Mouse (Mus musculus) stomach, postnatal 0 days (tissue): ENCODE results near the gene Cdc42ep4. TPM values are rescaled to one million over a fixed set of nuclear protein-coding genes. Genes with fewer than 3 reads are reported as not detected.
A peak's percentile ranks its signal among the peaks of the same experiment; 100 is the strongest.

ENCODE experiments used
- ATAC-seq: fragments of 200-750 bp; cut with Nextera tagmentation; 2 replicates; pipeline ENCODE4 v1.8.0; 2017; ENCODE audit not compliant: low FRiP score, low TSS enrichment
- DNase-seq: peaks from one replicate; pipeline ENCODE4 v3.0.0-alpha.2; 2016; ENCODE audit warnings: low spot score
- H3K27ac ChIP-seq: fragments of 300-500 bp; sonication (generic); replicated peaks from 2 replicates; pipeline ENCODE4 v1.5.1; 2014; ENCODE audit warnings: mild to moderate bottlenecking, control low read depth
- H3K27me3 ChIP-seq: fragments of 300-500 bp; sonication (generic); 2 replicates; pipeline ENCODE4 v1.6.1; 2014; ENCODE audit warnings: low read length; ENCODE audit not compliant: control insufficient read depth, insufficient read depth
- H3K36me3 ChIP-seq: fragments of 300-500 bp; sonication (generic); 2 replicates; pipeline ENCODE4 v1.6.1; 2014; ENCODE audit warnings: low read length, mixed read lengths; ENCODE audit not compliant: control insufficient read depth, insufficient read depth
- H3K4me1 ChIP-seq: fragments of 300-500 bp; sonication (generic); replicated peaks from 2 replicates; pipeline ENCODE4 v1.6.1; 2014; ENCODE audit warnings: antibody characterized with exemption; ENCODE audit not compliant: control insufficient read depth, insufficient read depth
- H3K4me2 ChIP-seq: fragments of 300-500 bp; sonication (generic); replicated peaks from 2 replicates; pipeline ENCODE4 v1.6.1; 2014; ENCODE audit warnings: low read depth, mild to moderate bottlenecking, control low read depth, moderate library complexity
- H3K4me3 ChIP-seq: fragments of 300-500 bp; sonication (generic); 2 replicates; pipeline ENCODE4 v1.5.1; 2014; ENCODE audit warnings: low read depth, low read length, control low read depth
- H3K9ac ChIP-seq: fragments of 300-500 bp; sonication (generic); 2 replicates; pipeline ENCODE4 v1.6.1; 2014; ENCODE audit warnings: mild to moderate bottlenecking, low read length, control low read depth, mixed read lengths
- H3K9me3 ChIP-seq: fragments of 300-500 bp; sonication (generic); 2 replicates; pipeline ENCODE4 v1.6.1; 2016; ENCODE audit warnings: low read length; ENCODE audit not compliant: control insufficient read depth
- CTCF ChIP-seq: IDR thresholded peaks from 2 replicates; pipeline ENCODE4 v1.5.1; 2016; ENCODE audit warnings: antibody characterized with exemption, low read depth, mild to moderate bottlenecking, moderate library complexity
- EP300 ChIP-seq: optimal IDR thresholded peaks from 2 replicates; pipeline ENCODE3; 2016; ENCODE audit warnings: antibody characterized with exemption
- WGBS: fragments of 180-500 bp; shearing (Covaris S2); extraction: QIAGEN DNeasy Blood & Tissue Kit; methylation state at CpG from one replicate; pipeline ENCODE4 v1.1.7; 2014; 5-methylcytosine and 5-hydroxymethylcytosine counted together
- polyA plus RNA-seq: library from polyadenylated mRNA; unstranded; fragments of >200 nt; fragmentation: Nextera tagmentation; extraction: Ambion mirVana; gene quantifications from 2 replicates; pipeline ENCODE4 v1.2.1, GENCODE M21; 2015

The Cdc42ep4 gene
- 28.9 and 30.6 TPM in 2 replicates for polyA plus RNA-seq

- H3K4me3 ChIP-seq = peak within 1 kb of the TSS; percentile 79
- TF ChIP-seq EP300 (no peak), CTCF (no peak; the same call in 1 of the 2 replicates)
- DNase-seq (peak; percentile 95), ATAC-seq (peak; percentile 80)
- H3K4me2 ChIP-seq = peak within 1 kb of the TSS; percentile 82
- no peaks in the 10 kb centered on the region for H3K36me3 ChIP-seq
- peak within 1 kb of the TSS; percentile 99 for H3K27ac ChIP-seq
- H3K4me1 ChIP-seq = peaks cover 26% of the 10 kb centered on the region
- no peaks in the 10 kb centered on the region for H3K9me3 ChIP-seq
- H3K9ac ChIP-seq = peak within 1 kb of the TSS; percentile 94
- no peaks in the 10 kb centered on the region for H3K27me3 ChIP-seq
- WGBS = under 1% methylated on average over 43 of the region's 44 CpGs
Measured at GRCm38 (mm10) chr11:113751484-113752084, at the start of gene Cdc42ep4. TSS of gene Cdc42ep4 (minus strand) at chr11:113751881.

GRCm38 (mm10) chr11:113800026-113800425 lies 48.3 kb upstream of the Cdc42ep4 start:
- no peak overlapping the region for H3K27ac ChIP-seq
- no peak for DNase-seq
- no peak overlapping the region for H3K9ac ChIP-seq
- no peak overlapping the region for H3K4me2 ChIP-seq
- no peaks in the 10 kb centered on the region for H3K9me3 ChIP-seq
- H3K27me3 ChIP-seq = no peaks in the 10 kb centered on the region
- H3K4me3 ChIP-seq = no peak overlapping the region
- H3K4me1 ChIP-seq = no peaks in the 10 kb centered on the region
- 93% methylated on average over 12 of the region's 12 CpGs for WGBS
- H3K36me3 ChIP-seq = no peaks in the 10 kb centered on the region
- ATAC-seq = no peak
- TF ChIP-seq CTCF (no peak), EP300 (no peak)

- ATAC-seq = no peak
- no peak overlapping the region for H3K9ac ChIP-seq
- H3K4me2 ChIP-seq = no peak overlapping the region
- H3K27me3 ChIP-seq = no peaks in the 10 kb centered on the region
- WGBS = 50% methylated on average over 14 of the region's 14 CpGs
- no peaks in the 10 kb centered on the region for H3K4me1 ChIP-seq
- DNase-seq = peak; percentile 47
- TF ChIP-seq EP300 (no peak), CTCF (no peak)
- no peaks in the 10 kb centered on the region for H3K36me3 ChIP-seq
- no peaks in the 10 kb centered on the region for H3K9me3 ChIP-seq
- H3K27ac ChIP-seq = no peak overlapping the region
- no peak overlapping the region for H3K4me3 ChIP-seq
Measured at GRCm38 (mm10) chr11:113799041-113799447, 47.4 kb upstream of the Cdc42ep4 start.

DNA sequence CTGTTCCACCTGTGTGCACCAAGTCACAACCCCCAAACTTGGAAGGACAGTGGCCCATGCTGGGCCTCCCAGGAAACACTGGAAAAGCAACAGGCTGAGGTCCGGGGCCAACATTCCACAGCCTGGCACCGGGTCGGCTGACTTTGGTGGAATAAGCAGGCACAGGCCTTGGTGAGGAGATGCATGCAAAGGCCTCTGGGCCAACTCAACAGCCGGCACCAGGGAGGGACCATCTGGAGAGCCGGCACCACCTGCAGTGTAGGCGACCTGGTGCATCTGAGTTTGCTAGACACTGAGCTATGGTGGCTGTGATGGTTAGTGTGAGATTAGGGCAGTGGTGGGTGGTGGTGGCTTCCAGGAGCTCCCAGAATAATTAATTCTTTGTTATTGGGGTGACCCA lies 46.3 kb upstream of the Cdc42ep4 start:
- ATAC-seq (no peak), DNase-seq (no peak)
- no peak for TF ChIP-seq CTCF
- Histone ChIP-seq H3K27ac (no peak overlapping the region), H3K36me3 (no peaks in the 10 kb centered on the region), H3K9me3 (no peaks in the 10 kb centered on the region), H3K4me1 (no peaks in the 10 kb centered on the region), H3K27me3 (no peaks in the 10 kb centered on the region), H3K4me3 (no peak overlapping the region), H3K4me2 (no peak overlapping the region), H3K9ac (no peak overlapping the region)
- 80% methylated on average over 6 of the region's 6 CpGs for WGBS

- Histone ChIP-seq H3K27ac (no peak overlapping the region), H3K4me1 (no peaks in the 10 kb centered on the region), H3K9me3 (no peaks in the 10 kb centered on the region), H3K27me3 (no peaks in the 10 kb centered on the region), H3K36me3 (no peaks in the 10 kb centered on the region), H3K9ac (no peak overlapping the region), H3K4me3 (no peak overlapping the region), H3K4me2 (no peak overlapping the region)
- ATAC-seq (no peak), DNase-seq (no peak)
- WGBS = 74% methylated on average over 19 of the region's 19 CpGs
- no peak for TF ChIP-seq CTCF
- TF ChIP-seq EP300 = no peak
Measured at GRCm38 (mm10) chr11:113797014-113797983, 45.6 kb upstream of the Cdc42ep4 start.

DNA sequence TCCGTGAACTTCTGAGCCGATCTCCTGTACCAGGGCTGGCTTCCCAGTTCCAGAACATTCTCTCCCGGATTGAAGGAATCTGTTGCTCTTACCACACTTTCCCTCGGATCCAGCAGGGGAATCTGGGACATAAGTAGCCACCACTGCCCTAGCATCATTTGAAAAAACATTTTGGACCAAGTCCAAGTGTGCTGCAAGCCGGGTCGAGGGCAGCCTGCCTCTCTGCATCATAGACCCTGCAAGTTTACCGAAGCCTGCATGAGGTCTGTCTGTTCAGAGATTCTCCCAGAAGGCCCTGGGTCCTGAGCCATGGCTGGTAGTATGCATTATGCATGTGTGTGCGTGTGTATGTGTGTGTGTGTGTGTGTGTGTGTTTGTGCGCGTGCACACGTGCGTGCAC lies 44.2 kb upstream of the Cdc42ep4 start:
- Histone ChIP-seq H3K9ac (no peak overlapping the region), H3K27me3 (no peaks in the 10 kb centered on the region), H3K27ac (no peak overlapping the region), H3K4me1 (no peaks in the 10 kb centered on the region), H3K9me3 (no peaks in the 10 kb centered on the region), H3K36me3 (no peaks in the 10 kb centered on the region), H3K4me3 (no peak overlapping the region), H3K4me2 (no peak overlapping the region)
- no peak for ATAC-seq
- no peak for DNase-seq
- 74% methylated on average over 12 of the region's 12 CpGs for WGBS
- TF ChIP-seq EP300 (no peak), CTCF (no peak)
